Mouse (Mus musculus): ENCODE measurements around the gene Thsd7a. TPM values are rescaled to one million over a fixed set of nuclear protein-coding genes. Genes with fewer than 3 reads are reported as not detected.
A peak's percentile ranks its signal among the peaks of the same experiment; 100 is the strongest.

Thsd7a gene
- polyA plus RNA-seq, 1 experiment from 2014 or later = 1.2 TPM

DNA sequence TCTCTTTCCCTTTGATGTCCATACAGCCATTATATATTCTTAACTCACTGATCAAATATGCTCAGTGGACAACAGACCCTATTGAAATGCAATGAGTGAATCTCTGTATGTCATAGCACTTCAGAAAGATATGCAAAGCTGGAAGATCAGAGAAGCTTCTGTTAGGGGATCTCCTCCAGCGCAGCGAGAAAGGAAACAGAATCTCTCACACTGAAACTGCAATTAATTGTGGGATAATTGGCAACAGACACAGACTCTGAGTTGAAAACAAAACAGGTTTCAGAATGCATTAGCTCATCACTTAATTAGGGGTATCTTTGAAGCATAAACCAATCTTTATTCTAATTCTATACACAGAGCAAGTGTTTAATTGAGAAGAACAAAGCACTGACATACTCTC, 146.3 kb downstream of the Thsd7a start:
- Histone ChIP-seq H3K4me1 (no peaks in the 10 kb centered on the region), H3K9me3 (replicated peaks) (no peaks in the 10 kb centered on the region), H3K4me3 (no peak overlapping the region), H3K36me3 (no peaks in the 10 kb centered on the region), H3K27ac (no peak overlapping the region), H3K27me3 (ENCODE audit: low read depth, poor library complexity, severe bottlenecking) (no peaks in the 10 kb centered on the region)
- DNase-seq (ENCODE audit: low spot score) = no peak
- 72% methylated on average over 2 of the region's 2 CpGs for WGBS

- H3K4me3 ChIP-seq = no peak overlapping the region
- no peaks in the 10 kb centered on the region for H3K4me1 ChIP-seq
- no peaks in the 10 kb centered on the region for H3K27me3 ChIP-seq (ENCODE audit: low read depth, poor library complexity, severe bottlenecking)
- WGBS = 91% methylated on average over 4 of the region's 4 CpGs
- H3K27ac ChIP-seq = no peak overlapping the region
- DNase-seq (ENCODE audit: low spot score) = no peak
- H3K9me3 ChIP-seq (replicated peaks) = no peaks in the 10 kb centered on the region
- no peaks in the 10 kb centered on the region for H3K36me3 ChIP-seq
Measured at GRCm38 (mm10) chr6:12602161-12602560, 147.0 kb downstream of the Thsd7a start.

DNA sequence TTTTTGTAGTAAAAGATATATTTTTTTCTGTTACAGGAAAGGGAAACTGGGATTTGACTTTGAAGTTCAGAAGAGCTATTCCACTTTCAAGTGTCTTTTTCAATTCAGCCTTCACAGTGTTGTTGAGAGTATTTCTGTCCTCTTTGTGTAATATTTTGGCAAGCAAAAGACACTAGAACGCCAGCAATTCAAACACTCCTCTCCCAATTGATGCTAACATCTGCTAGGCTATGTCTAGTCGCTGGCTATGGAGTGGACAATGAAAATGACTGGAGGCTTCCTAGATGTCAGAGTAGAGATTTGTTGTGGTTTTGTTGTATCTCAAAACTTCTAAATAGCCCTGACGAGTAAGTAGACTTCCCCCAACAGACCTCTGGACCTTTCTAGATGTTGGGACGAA, 164.8 kb downstream of the Thsd7a start:
- Histone ChIP-seq H3K36me3 (no peaks in the 10 kb centered on the region), H3K4me3 (no peak overlapping the region), H3K27ac (no peak overlapping the region), H3K27me3 (ENCODE audit: low read depth, poor library complexity, severe bottlenecking) (no peaks in the 10 kb centered on the region), H3K4me1 (no peaks in the 10 kb centered on the region), H3K9me3 (replicated peaks) (no peaks in the 10 kb centered on the region)
- no peak for DNase-seq (ENCODE audit: low spot score)
- 88% methylated on average over 4 of the region's 4 CpGs for WGBS

DNA sequence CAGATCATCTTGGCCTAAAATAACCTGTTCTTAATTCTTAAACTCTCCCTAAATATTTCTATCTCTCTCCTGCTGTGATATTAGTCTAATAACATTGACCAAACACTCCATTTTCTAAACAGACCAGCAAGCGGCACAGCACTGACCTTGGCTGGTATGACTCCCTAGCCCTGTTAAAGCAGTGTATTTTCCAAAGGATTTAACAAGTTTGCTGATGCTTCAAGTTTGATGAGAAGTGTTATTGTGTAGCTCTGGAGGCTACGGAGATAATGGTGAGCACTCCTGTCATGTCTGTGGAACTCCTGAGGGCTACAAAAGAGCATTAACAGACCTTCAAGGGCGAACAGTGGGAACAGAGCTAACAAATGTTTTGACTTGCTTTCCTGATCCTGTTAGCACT, 168.1 kb downstream of the Thsd7a start:
- Histone ChIP-seq H3K9me3 (replicated peaks) (no peaks in the 10 kb centered on the region), H3K4me1 (no peaks in the 10 kb centered on the region), H3K4me3 (no peak overlapping the region), H3K27me3 (ENCODE audit: low read depth, poor library complexity, severe bottlenecking) (no peaks in the 10 kb centered on the region), H3K36me3 (no peaks in the 10 kb centered on the region), H3K27ac (no peak overlapping the region)
- WGBS = 56% methylated on average over 3 of the region's 3 CpGs
- no peak for DNase-seq (ENCODE audit: low spot score)

- Histone ChIP-seq H3K9me3 (replicated peaks) (no peaks in the 10 kb centered on the region), H3K36me3 (no peaks in the 10 kb centered on the region), H3K4me3 (no peak overlapping the region), H3K27me3 (ENCODE audit: low read depth, poor library complexity, severe bottlenecking) (no peaks in the 10 kb centered on the region), H3K27ac (no peak overlapping the region), H3K4me1 (no peaks in the 10 kb centered on the region)
- DNase-seq (ENCODE audit: low spot score) = no peak
- WGBS = 78% methylated on average over 6 of the region's 6 CpGs
Measured at GRCm38 (mm10) chr6:12575619-12576216, 173.5 kb downstream of the Thsd7a start.

GRCm38 (mm10) chr6:12572202-12572601, 177.0 kb downstream of the Thsd7a start:
- WGBS = 84% methylated on average over 5 of the region's 5 CpGs
- DNase-seq (ENCODE audit: low spot score) = no peak
- no peaks in the 10 kb centered on the region for H3K9me3 ChIP-seq (replicated peaks)
- no peaks in the 10 kb centered on the region for H3K4me1 ChIP-seq
- no peaks in the 10 kb centered on the region for H3K36me3 ChIP-seq
- no peaks in the 10 kb centered on the region for H3K27me3 ChIP-seq (ENCODE audit: low read depth, poor library complexity, severe bottlenecking)
- no peak overlapping the region for H3K27ac ChIP-seq
- H3K4me3 ChIP-seq = no peak overlapping the region

- H3K27ac ChIP-seq = no peak overlapping the region
- H3K27me3 ChIP-seq (ENCODE audit: low read depth, poor library complexity, severe bottlenecking) = no peaks in the 10 kb centered on the region
- no peaks in the 10 kb centered on the region for H3K4me1 ChIP-seq
- H3K36me3 ChIP-seq = no peaks in the 10 kb centered on the region
- no peaks in the 10 kb centered on the region for H3K9me3 ChIP-seq (replicated peaks)
- WGBS = 84% methylated on average over 4 of the region's 4 CpGs
- DNase-seq (ENCODE audit: low spot score) = no peak
- no peak overlapping the region for H3K4me3 ChIP-seq
Measured at GRCm38 (mm10) chr6:12565136-12565535, 184.1 kb downstream of the Thsd7a start.

DNA sequence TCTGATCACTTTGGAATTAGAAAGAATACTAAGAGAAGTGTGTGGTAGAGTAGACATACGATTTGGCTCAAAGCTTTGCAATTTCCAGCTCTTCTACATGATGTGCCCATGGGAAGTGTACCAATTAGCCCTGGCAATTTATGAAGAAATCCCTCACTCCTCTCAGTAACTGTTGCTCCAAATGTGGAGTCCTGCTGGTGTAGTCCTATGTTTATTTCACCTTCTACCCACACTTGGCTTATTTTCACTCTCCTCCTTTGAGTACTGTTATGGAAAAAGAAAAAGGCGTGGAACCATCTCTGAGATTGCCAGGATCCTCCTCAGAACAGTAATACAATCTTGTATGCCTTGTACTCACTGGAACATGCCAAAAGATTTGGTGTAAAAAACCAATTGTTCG, 186.9 kb downstream of the Thsd7a start:
- no peaks in the 10 kb centered on the region for H3K27me3 ChIP-seq (ENCODE audit: low read depth, poor library complexity, severe bottlenecking)
- no peaks in the 10 kb centered on the region for H3K4me1 ChIP-seq
- H3K27ac ChIP-seq = no peak overlapping the region
- WGBS = 83% methylated on average over 3 of the region's 3 CpGs
- DNase-seq (ENCODE audit: low spot score) = no peak
- H3K9me3 ChIP-seq (replicated peaks) = no peaks in the 10 kb centered on the region
- H3K4me3 ChIP-seq = no peak overlapping the region
- H3K36me3 ChIP-seq = no peaks in the 10 kb centered on the region

- WGBS = 96% methylated on average over 2 of the region's 2 CpGs
- DNase-seq (ENCODE audit: low spot score) = no peak
Measured at GRCm38 (mm10) chr6:12560500-12560899, 188.7 kb downstream of the Thsd7a start.

DNA sequence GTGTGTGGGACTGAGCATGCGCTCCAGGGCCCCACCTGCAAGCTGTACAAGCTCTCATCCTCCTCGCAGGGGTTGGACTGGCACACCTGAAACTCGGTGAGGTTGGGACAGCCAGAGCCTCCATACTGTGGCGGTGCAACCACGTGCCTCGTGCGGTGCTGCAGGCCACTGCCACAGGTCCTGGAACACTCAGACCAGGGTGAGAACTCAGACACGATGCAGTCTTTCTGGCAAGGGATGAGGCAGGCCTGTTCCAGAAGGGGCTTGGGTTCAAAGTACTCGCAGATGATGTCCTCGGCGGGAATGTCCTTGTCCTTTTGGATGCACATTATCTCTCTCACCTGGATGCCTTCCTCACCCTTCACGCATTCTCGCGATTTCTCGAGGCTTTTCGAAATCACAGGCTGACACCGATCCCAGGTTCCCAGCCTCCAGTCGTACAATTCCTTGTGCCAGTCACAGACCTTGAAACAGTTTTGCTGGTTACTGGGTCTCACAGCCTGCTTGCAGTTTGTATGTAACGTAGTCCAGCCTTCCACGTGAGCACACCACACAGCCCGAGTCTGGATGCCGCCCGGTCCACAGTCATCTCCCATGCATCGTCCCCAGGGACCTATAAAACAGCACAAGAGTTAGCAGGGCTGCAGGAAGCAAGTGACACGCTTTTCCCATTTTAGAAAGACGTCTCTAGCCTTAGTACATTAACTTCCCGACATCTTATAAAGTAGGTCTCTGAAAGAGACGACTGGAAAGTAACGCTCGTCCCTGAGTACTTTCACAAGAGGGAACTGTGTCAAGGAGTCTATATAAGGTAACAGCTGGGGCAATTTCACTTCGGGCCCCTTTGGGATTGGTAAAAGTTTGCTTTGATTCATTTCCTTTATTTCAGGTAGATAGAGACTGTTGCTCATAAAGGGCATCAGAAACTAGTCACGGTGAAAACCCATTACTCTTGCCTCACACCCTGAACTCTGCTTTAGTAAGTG, 193.8 kb downstream of the Thsd7a start:
- Histone ChIP-seq H3K4me3 (no peak overlapping the region), H3K27ac (0 out of 2 replicates have a peak overlapping the region, but pooled peaks have one; percentile 44), H3K27me3 (ENCODE audit: low read depth, poor library complexity, severe bottlenecking) (no peaks in the 10 kb centered on the region), H3K4me1 (peaks cover 16% of the 10 kb centered on the region; the same call in 1 of the 2 replicates), H3K36me3 (no peaks in the 10 kb centered on the region), H3K9me3 (replicated peaks) (no peaks in the 10 kb centered on the region)
- 91% methylated on average over 32 of the region's 32 CpGs for WGBS
- no peak for DNase-seq (ENCODE audit: low spot score)

More at GRCm38 (mm10) chr6:12560500-12560899, 188.7 kb downstream of the Thsd7a start:
- Histone ChIP-seq H3K36me3 (no peaks in the 10 kb centered on the region), H3K9me3 (replicated peaks) (no peaks in the 10 kb centered on the region), H3K4me1 (peaks cover 13% of the 10 kb centered on the region; the same call in 1 of the 2 replicates), H3K4me3 (no peak overlapping the region), H3K27me3 (ENCODE audit: low read depth, poor library complexity, severe bottlenecking) (no peaks in the 10 kb centered on the region), H3K27ac (no peak overlapping the region)

GRCm38 (mm10) chr6:12551176-12551575, 198.0 kb downstream of the Thsd7a start:
- no peak for DNase-seq (ENCODE audit: low spot score)
- Histone ChIP-seq H3K27me3 (ENCODE audit: low read depth, poor library complexity, severe bottlenecking) (no peaks in the 10 kb centered on the region), H3K4me1 (peaks cover 10% of the 10 kb centered on the region; the same call in 1 of the 2 replicates), H3K36me3 (no peaks in the 10 kb centered on the region), H3K4me3 (no peak overlapping the region), H3K9me3 (replicated peaks) (no peaks in the 10 kb centered on the region), H3K27ac (no peak overlapping the region)
- WGBS = 64% methylated on average over 3 of the region's 3 CpGs

DNA sequence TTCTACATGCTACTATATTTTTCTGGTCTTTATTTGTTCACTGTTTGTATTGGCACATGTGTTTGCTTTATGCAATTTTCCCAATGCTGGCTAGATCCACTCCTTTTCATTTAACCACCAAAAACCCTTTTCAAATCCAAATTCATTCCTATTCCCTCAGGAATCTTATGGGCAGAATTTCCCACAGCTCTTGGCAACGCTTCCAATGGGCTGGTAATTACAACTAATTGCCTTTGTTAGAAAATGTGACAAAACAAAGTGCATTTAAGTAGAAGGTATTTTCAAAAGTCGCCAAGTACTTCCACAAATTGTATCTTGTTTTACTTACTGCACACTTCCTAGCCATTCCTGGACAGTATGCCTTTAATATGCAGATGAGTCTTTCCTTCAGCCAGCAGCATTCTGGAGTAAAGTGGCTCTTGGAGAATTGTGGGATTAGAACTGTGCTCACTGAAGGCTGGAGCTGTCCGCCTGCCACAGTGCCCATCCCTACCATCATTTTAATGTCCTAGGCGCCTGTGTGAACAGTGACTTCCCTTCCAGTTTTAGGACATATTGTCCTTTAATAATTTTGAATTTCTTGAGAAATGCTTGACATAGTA, 199.1 kb downstream of the Thsd7a start:
- H3K27me3 ChIP-seq (ENCODE audit: low read depth, poor library complexity, severe bottlenecking) = no peaks in the 10 kb centered on the region
- no peaks in the 10 kb centered on the region for H3K36me3 ChIP-seq
- H3K9me3 ChIP-seq (replicated peaks) = no peaks in the 10 kb centered on the region
- H3K4me3 ChIP-seq = no peak overlapping the region
- no peaks in the 10 kb centered on the region for H3K4me1 ChIP-seq
- H3K27ac ChIP-seq = no peak overlapping the region
- no peak for DNase-seq (ENCODE audit: low spot score)
- 69% methylated on average over 4 of the region's 4 CpGs for WGBS

- no peak overlapping the region for H3K4me3 ChIP-seq
- H3K9me3 ChIP-seq (replicated peaks) = no peaks in the 10 kb centered on the region
- peaks cover 3% of the 10 kb centered on the region; the same call in 1 of the 2 replicates for H3K4me1 ChIP-seq
- 50% methylated on average over 5 of the region's 5 CpGs for WGBS
- no peak overlapping the region for H3K27ac ChIP-seq
- no peak for DNase-seq (ENCODE audit: low spot score)
- no peaks in the 10 kb centered on the region for H3K36me3 ChIP-seq
- H3K27me3 ChIP-seq (ENCODE audit: low read depth, poor library complexity, severe bottlenecking) = no peaks in the 10 kb centered on the region
Measured at GRCm38 (mm10) chr6:12544096-12544495, 205.1 kb downstream of the Thsd7a start.

All from limb, embryonic 10.5 days (tissue).